Mouse (Mus musculus) MEL-GATA-1-ER (cell line): ENCODE results near the gene Pde4b.

Experiments
- DNase-seq: peaks from one replicate; pipeline ENCODE4 v3.0.0-alpha.2; 2012; ENCODE audit warnings: low read depth; ENCODE audit errors: extremely low read depth

The Pde4b gene

DNA sequence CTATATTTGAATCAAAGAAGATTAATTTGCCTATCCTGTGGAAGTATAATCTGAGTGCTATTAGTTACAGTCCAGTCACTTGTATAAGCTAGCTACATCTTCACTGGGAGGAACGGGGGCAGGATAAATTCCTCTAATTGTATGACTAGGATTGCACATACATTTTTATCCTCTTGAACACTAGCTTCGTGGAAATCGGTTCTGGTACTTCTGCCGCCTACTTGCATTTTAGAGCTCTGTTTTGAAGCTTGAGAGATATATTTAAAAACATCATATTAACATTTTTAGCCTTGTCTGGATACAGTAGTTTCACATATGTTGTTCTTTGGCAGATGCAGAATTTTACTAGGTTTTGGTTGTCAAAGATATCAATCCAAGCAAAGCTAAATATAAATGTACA lies 310.0 kb downstream of the Pde4b start:
- DNase-seq: no peak

DNA sequence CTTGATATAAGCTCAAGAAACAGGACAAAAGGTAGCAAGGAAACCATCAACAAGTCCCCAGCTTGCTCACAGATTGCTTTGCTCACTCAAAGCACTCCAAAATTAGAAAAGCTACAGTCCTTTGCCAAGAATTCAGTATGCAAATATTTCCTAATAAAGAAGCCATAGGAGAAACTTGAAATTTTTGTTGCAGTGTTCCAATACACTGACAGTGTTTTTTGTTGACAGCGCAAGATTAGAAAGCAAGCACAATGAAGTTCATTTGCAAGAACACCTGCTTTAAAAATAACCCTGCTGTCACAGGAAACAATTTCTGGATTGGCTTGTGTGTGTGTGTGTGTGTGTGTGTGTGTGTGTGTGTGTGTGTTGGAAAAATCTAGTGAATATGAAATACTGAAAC lies 311.2 kb downstream of the Pde4b start:
- DNase-seq: no peak

DNA sequence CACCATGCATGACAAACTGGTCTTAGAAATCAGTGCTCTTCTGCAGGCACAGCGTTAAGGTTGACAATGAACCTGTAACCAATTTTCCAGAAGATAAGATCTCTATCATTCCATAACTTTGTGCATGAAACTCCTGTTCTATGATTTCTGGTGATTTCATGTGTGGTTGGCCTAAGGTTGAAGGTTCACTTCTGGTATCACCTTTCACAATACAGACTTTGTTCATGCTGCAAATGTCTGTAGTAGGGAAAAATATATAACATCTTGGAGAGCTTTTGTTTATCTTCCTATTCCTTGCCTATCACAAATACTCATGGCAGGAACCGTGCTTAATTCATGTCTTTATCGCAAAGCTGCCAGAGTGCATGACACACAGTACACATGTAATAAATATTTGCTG lies 319.5 kb downstream of the Pde4b start:
- no peak for DNase-seq

DNA sequence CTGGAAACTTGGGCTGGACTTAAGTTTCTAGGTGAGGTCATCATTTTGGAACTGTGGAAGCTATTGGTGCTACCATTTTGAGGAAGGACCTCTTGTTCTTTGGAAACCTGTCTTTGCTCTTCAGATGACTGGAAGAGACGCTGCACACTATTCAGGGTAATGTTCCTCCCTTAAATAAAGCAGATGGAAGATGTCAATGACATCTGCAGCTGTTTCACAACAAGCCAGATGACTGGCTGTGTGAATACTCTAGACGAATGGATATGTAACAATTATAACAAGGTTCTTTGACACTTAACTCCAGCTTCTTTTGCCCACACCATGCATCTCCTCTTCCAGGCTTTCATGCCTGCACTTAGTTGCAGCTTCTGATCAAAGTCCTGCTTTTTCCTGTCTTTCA lies 320.8 kb downstream of the Pde4b start:
- DNase-seq: no peak

DNA sequence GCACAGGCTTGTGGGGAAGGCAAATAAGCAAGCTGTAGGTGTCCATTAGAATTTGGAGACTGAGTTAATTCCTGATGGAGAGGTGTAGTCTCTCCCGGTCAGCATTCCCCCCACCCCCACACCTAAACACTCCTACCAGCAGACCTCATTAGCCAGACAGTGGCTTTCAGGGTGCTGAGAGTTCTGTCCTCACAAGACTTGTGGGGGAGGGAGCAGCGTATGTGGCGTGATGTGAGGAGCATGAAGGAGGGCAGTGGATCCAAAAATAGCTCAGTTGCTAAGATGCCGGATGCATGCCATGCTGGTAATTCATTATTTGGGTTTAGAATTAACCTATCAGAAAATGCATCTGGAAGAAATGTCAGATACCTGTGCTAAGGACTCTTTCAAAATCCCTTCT lies 321.6 kb downstream of the Pde4b start:
- DNase-seq: no peak

DNA sequence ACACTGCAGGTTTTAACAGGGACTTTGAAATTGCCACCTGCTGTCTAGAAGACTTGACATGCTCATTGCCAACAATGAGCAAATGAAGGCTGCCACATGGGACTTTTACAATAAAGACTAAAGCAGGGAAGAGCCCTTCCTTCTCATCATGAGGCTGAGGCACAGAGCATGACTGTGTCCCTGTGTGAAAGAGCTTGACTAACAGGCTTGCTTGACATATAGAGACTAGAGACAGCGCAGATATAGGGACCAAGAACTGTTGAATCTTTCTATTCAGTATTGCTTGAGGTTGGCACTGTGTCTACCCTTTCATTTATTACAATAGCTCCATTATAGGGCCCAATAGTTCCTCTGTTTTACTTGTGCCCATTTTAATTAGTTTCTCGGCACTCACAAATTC lies 325.8 kb downstream of the Pde4b start:
- no peak for DNase-seq

DNA sequence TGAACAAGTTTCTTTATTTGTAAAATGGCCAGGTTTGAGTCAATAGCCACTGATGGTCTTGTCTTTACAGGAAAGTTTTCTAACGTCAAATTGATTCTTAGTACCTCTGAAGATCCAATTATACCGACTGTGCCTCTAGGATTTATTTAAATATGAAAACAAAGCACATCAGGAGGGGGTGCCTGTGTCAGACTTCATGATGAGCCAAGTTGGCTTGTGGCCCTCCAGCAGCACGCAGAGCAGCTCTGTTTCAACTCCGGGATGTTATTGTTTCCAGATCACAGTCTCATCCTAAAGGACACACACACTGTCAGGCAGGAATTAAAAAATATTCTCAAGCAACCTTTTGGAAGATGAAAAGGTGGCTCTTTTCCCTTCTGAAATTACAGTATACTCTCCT lies 326.5 kb downstream of the Pde4b start:
- DNase-seq: no peak

DNA sequence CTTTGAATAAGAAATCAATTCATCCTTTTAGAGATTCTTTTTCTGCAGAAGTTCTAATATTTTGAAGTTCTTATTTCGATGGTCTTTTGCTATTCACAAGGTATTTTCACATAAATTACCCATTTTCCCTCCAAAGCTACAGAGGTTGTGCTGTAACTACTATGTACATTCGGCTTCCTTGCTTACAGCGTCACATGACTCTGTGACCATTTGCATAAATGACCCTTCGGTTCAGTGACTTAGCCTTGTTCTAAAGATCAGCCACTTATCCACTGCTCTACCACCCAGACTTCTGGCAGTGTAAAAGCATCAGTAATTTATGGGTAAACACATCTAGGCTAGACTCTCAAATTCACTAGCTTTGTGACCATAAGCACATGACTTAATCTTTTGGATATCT lies 327.3 kb downstream of the Pde4b start:
- DNase-seq: no peak

DNA sequence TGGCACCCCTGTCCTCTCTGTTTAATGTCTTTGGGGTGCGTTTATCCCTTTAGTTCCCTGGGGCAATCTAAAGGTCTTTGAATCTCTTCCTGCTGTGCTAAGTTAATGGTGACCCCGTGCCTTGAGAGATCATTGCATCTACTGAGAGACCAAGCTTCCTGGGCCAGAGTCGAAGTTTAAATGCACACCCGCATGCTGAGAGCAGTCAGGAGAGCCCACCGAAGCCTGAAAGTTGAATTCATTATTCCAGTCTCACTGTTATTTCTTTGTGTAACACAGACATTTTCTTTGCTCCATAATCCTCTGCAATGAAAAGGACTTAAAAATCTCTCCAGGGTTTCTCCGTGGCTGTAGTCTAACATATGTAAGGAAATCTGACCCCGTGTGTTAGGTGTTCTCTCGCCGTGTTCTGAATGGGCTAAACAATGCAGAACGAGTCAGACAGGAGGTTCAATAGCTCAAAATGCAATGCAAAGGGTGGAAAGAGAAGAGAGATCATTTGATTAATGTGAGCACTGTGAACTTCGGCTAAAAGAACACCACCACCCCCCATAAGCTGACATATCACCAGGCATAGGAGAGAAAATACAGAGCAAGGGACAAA lies 333.6 kb downstream of the Pde4b start:
- no peak for DNase-seq

DNA sequence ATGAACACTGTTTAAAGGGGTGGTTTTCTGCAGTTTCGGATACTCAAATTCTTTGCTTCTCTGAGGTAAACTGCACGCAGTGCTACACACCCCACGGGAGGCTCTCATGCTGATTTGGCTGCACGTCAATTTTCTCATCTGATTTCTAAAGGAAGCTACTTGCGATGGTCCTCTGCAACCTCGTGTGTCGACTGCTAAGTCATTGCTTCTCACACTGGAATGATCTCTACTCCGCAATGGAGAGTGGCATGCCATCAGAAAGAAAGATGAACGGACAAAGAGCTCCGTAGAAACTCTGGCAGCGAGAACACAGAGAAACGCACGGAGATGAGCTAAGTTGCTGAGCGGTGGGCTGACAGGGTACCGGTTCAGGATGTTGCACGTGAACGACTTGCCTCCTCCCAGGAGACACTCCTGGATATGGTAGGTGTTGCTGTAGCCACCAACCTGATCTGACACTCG lies 334.1 kb downstream of the Pde4b start:
- DNase-seq: no peak

DNA sequence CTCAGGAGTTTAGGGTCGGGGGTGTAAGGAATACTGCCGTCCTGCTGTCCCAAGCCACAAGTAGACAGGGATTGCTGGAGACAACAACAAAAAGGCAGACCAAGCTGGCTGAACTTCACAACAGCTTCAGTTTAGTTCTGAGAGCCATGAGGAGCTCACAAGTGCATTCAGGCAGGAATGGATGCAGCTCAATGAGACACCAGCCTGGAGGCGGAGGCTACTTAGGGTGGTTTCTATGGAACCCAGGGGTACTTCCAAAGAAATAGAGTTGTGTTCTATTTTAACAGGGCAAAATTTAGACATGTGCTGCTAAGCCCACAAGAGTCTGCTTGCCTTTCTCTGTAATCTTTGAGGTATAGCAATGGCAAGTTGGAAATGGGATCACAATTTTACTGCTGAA lies 336.8 kb downstream of the Pde4b start:
- DNase-seq: no peak

DNA sequence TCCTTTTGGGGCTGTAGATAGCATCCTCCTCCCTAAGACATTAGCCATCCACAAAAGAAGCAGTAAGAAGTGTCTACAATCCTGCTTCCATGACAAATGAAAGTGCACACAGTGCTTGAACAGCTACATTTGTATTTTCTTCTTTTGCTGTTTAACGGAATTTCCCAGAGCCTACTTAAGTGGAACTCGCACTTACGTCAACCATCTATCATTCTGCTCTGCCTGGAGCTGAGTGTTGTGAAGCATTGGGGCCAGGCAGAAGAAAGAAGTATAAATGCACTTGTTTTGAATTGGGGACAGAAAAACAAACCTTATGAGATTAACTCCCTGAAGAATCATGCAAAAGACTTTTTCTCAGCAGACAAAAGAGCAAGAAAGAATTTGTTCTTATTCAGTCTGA lies 338.1 kb downstream of the Pde4b start:
- DNase-seq: no peak

DNA sequence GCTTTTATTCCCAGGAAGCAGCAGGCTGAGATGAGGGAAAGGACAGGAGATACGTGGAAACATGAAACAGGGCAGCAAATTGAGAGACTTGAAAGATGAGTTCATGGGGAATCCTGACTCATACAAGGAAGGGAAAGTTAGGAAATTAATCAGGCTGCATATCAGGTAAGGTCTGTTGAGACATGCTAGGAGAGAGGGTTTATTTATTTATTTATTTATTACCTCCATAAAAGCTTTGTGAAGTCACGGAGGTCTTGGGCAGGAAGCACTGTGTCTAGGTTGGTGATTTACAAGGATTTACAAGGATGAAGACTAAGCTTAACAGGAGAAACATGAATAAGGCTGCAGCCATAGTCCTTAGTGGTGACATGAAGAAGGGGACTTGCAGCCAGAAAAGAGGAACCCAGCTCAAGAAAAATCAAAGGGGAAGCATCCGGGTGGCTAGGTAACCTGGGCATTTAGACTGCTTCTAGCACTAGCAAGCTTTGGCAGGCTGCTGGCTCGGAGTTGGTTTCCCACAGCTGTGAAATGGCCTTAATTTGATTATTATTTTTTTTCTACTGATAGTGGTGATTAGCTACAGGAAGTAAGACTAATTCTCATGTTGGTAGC lies 342.5 kb downstream of the Pde4b start:
- DNase-seq: no peak

DNA sequence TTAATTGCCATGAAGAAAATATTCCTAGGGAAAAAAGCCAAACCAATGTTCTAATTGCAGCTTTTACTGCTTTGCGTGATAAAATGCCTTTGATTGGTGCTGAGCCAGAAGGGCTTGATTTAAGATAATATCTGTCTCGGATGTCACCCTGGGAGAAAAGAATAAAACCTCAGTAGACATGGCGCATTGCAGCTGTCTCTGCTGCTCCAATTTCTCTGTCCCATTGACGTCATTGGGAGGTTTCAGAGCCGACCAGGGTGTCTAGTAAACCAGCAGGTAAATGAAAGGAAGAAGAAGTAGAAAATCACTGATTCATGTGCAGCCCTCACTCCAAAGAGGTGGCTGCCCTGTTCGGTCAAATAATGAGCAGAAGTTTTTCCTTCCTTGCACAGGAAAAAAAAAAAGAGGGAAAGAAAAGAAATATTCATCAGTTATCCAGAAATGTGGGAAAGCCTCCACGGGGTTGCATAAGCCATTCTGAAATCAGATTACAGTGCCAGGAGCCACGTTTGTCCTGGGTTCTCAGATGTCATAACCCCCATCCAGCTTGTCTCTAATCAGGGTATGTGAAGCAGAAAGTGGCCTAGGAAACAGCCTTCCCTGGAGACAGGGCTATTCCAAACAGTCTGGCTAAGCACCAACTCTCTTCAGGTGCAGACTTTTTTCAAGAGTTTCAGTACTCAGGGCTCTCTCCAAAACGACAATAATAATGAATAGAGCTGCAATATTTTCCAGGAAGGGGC lies 344.9 kb downstream of the Pde4b start:
- no peak for DNase-seq

DNA sequence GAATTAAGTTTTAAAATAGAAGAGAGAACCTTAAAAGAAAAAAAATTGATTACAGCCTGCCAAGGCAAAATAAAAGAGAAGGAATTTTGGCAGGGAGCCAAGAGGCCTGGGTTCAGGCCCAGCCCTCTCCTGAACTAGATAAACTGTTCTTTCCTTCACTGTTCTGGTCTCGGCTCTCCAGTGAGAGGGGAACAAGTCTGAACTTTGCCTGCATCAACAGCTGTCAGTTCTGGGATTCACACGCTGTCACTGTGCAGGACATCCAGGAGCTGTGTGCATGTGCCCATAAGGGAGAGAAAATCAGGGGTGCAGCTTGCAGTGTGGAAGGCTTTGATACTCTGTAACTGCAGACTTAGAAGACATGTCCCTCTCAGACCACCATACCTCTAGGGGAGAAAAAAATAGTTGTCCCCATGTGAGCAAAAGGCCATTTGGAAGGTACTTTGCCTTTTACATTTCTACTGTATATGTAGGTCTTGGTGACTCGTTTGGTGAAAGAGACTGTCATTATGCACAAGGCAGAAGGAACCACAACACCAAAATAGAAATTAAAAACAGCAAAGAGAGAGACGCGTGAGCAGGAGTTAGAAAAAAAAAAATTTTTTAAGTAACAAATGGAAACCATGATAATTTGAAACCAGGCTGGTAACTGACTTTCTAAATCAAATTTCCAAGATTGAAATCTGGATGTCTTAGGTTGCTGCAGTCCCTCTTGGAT lies 352.2 kb downstream of the Pde4b start:
- no peak for DNase-seq

DNA sequence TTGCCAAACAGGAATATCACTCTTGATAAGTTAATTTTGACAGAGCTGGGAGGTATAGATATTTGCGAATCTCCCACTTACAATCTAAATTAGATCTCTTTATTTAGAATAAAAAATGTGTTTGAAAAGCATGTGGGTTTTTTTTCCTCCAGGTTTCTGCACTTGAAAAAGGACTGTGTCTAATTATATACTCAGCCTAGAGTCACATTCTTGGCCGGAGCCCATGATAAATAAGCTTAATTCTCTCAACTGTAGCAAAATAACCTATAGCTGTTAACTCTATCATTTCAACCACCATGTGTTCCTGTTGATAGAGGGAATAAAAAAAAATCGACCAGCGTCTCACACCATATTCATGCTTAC lies 352.8 kb downstream of the Pde4b start:
- DNase-seq: no peak

DNA sequence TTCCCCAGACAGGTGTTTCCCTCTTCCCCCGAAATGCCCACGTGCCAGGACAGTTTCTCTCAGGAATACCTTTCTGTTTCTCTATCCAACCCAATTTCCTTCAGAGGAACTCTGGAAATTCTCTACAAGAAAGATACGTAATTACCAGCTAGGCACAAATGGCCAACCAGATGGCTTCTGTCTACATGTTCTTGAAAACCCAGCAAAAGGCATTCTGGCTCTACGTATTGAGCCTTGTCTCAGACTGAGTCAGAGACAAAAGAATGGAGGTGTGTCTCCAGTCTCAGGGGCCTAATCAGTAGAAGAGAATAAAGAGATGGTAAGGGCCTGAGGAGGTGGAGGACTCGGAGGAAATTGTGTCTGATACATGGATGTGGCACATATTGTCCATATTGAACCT lies 356.2 kb downstream of the Pde4b start:
- DNase-seq: no peak

DNA sequence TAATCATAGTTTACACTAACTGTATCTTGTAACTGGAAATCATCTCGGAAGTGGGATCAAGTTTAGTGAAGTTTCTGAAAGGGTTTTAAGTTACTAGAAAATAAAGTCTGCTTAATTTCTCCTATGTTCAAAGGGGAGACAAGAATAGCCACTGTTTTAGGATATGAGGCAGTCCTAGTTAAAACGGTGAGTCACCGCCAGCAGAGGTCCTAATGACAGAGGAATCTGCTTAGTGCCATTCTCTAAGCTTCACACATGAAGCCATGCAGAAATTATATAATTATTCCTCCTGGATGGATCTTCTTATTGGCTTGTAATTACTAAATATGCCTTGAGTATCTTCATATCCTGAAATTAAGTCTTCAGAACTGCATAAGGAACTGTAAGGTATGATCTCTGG lies 357.2 kb downstream of the Pde4b start:
- DNase-seq: no peak

DNA sequence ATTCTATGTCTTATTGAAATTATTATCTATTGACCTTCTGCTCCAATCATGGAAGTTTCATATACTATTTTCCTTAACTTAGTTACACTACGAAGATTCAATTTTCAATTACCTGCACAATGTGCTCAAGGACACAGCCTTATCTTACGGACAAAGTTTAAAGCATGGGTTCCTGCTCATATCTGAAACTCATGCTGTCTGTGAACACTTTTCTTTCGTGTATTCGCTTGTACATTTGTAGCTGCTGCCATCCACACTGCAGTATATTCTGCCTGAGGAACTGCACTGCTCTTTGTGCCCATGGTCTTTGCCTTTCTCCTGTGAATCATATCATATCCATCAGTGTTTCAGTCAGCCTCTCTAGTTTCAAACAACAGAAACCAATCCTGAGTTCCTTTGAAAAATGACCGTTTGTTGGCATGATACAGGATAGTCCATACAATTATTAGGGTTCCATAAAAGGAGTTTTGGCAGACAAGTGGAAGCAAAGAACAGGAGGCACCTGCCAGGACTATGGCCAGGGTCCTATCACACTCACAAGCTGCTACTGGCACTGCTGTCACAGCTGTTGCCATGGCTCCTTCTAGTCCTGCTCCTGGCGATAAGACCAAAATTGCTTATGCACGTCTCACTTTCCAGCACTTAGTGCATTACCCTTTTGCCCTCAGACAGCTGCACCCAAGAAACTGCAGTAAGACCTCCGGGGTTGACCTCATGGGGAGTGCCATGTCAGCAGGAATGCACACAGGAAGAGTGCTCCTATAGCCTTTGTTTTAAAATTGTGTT lies 359.0 kb downstream of the Pde4b start:
- DNase-seq: no peak

DNA sequence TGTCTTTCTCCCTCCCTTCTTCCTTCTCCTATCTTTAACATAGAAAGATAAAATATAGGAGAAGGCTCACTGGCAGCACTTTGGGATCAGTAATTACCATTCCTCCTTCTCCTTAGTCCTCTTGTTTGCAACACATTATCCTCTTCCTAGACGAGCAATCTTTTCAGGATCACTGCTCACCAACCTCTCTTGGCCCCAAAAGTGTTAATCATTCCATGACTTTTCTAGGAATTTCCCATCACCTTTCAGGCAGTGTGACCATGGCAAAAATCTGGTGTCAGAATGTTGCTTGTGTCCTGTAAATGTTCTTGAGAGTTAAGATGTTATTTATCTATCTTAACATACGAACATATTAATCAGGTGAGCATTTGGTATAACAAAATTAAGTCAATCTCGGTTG lies 369.1 kb downstream of the Pde4b start:
- no peak for DNase-seq

DNA sequence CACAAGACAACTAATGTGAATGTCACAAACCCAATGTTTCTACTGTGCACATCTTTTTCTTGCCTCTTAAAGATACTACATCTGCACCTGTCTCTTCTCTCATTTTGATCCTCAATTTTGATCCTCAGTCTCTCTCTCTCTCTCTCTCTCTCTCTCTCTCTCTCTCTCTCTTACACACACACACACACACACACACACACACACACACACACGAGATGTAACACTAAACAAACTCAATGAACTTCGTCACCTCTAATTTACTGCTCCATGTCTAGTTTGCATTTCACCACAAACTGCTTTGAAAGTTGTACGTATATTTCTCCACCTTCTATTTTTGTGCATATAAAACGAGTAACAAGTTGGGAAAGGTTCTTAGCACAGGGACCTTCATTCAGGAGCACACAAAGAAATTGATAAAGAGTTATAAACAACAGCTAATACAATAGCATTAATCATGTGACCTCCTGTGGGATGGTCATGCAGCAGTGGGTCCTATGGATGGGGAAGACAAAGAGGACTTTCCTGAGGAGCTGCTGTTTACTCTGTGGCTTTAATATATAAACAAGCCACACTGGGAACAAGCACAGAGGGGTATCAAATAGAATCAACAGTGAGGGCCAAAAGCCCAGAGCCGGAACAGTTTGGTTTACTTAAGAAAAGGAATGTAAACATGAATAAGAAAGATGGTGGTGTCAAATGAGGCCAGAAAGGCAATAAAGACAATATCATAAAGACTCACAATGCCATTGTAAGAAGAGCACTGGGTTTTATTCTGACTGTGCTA lies 372.1 kb downstream of the Pde4b start:
- DNase-seq: no peak
